Mouse (Mus musculus) heart, embryonic 14.5 days (tissue): Measurements from ENCODE around the gene Gm38100. TPM values are rescaled to one million over a fixed set of nuclear protein-coding genes. Genes with fewer than 3 reads are reported as not detected.

Source experiments
- ATAC-seq: fragments of 200-750 bp; cut with Nextera tagmentation; 2 replicates; pipeline ENCODE4 v1.8.0; 2017; ENCODE audit warnings: low read depth, moderate TSS enrichment; ENCODE audit not compliant: insufficient number of reproducible peaks, insufficient read depth, low FRiP score
- H3K27ac ChIP-seq, 2 experiments: fragments of 200-500 bp in 1 of 2; fragments of 300-500 bp in 1 of 2; sonication (generic) in 1 of 2; replicated peaks in 1 of 2; 2 replicates each; pipeline ENCODE4 v1.5.1; 2012 to 2014; ENCODE audit warnings: low read depth in 2 of 2, low read length in 2 of 2, control low read depth in 1 of 2, mild to moderate bottlenecking in 1 of 2, mixed read lengths in 1 of 2; ENCODE audit not compliant: control insufficient read depth in 1 of 2, insufficient read depth in 1 of 2
- H3K27me3 ChIP-seq: fragments of 300-500 bp; sonication (generic); 2 replicates; pipeline ENCODE4 v1.6.1; 2014; ENCODE audit warnings: mild to moderate bottlenecking, low read length, control low read depth; ENCODE audit not compliant: control insufficient read depth, insufficient read depth
- H3K36me3 ChIP-seq: fragments of 300-500 bp; sonication (generic); 2 replicates; pipeline ENCODE4 v1.6.1; 2014; ENCODE audit warnings: mild to moderate bottlenecking, control low read depth, low read length, mixed read lengths; ENCODE audit not compliant: control insufficient read depth, insufficient read depth
- H3K4me1 ChIP-seq, 2 experiments: fragments of 200-500 bp in 1 of 2; fragments of 300-500 bp in 1 of 2; sonication (generic) in 1 of 2; 2 replicates each; pipeline ENCODE4 v1.6.1; 2012 to 2014; ENCODE audit warnings: low read length in 2 of 2, control low read depth in 1 of 2, mixed read lengths in 1 of 2; ENCODE audit not compliant: control insufficient read depth in 2 of 2, insufficient read depth in 2 of 2
- H3K4me2 ChIP-seq: fragments of 300-500 bp; sonication (generic); 2 replicates; pipeline ENCODE4 v1.6.1; 2014; ENCODE audit warnings: mild to moderate bottlenecking, low read length
- H3K4me3 ChIP-seq, 2 experiments: fragments of 200-500 bp in 1 of 2; fragments of 300-500 bp in 1 of 2; sonication (generic) in 1 of 2; 2 replicates each; pipeline ENCODE4 v1.5.1; 2012 to 2014; ENCODE audit warnings: low read length in 2 of 2, mild to moderate bottlenecking in 2 of 2, control low read depth in 1 of 2, low read depth in 1 of 2, moderate library complexity in 1 of 2; ENCODE audit not compliant: control insufficient read depth in 1 of 2, insufficient read depth in 1 of 2
- H3K9ac ChIP-seq: fragments of 300-500 bp; sonication (generic); 2 replicates; pipeline ENCODE4 v1.6.1; 2014; ENCODE audit warnings: mild to moderate bottlenecking, low read length
- H3K9me3 ChIP-seq: fragments of 300-500 bp; sonication (generic); 2 replicates; pipeline ENCODE4 v1.6.1; 2016; ENCODE audit warnings: low read length, control low read depth; ENCODE audit not compliant: control insufficient read depth
- WGBS: fragments of 180-500 bp; shearing (Covaris S2); extraction: QIAGEN DNeasy Blood & Tissue Kit; methylation state at CpG from one replicate; pipeline ENCODE4 v1.1.7; 2014; 5-methylcytosine and 5-hydroxymethylcytosine counted together
- polyA plus RNA-seq: library from polyadenylated mRNA; unstranded; fragments of >200 nt; fragmentation: Nextera tagmentation; extraction: Ambion mirVana; gene quantifications from 2 replicates; pipeline ENCODE4 v1.2.1, GENCODE M21; 2014

Gm38100 gene
- polyA plus RNA-seq, 1 experiment from 2014 or later: 0.11 TPM

DNA sequence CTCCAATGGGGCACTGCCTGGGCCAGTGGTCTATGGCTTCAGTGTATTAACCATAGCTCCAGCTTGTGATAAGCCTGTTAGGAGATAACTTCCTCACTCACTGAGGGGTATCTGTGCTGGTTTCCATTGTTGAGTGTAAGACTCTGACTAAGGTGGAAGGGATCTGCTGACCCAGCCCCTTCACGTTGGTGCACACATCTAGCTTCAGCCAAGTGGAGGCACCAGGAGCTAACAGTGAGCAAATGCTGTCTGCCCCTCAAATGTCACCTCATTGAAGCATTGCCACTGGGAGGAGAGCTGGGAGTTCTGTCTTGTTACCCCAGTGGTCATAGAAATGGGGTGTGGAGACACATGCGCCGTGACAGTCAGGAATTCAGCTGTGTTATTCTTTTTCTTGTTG is 18.6 kb downstream of the Gm38100 start:
- Histone ChIP-seq H3K9me3 (no peaks in the 10 kb centered on the region), H3K4me1 (no peaks in the 10 kb centered on the region), H3K27ac (no peak overlapping the region), H3K4me2 (no peak overlapping the region), H3K4me3 (no peak overlapping the region), H3K9ac (no peak overlapping the region), H3K27me3 (peaks cover 3% of the 10 kb centered on the region; the same call in 1 of the 2 replicates), H3K36me3 (no peaks in the 10 kb centered on the region)
- 82% methylated on average over 3 of the region's 3 CpGs for WGBS
- no peak for ATAC-seq

GRCm38 (mm10) chr1:175943168-175943567 is 23.0 kb downstream of the Gm38100 start:
- H3K9me3 ChIP-seq: no peaks in the 10 kb centered on the region; the same call in 1 of the 2 replicates
- H3K4me2 ChIP-seq: no peak overlapping the region
- H3K9ac ChIP-seq: no peak overlapping the region
- WGBS: 78% methylated on average over 7 of the region's 7 CpGs
- H3K27ac ChIP-seq: no peak overlapping the region
- H3K36me3 ChIP-seq: no peaks in the 10 kb centered on the region
- no peak overlapping the region for H3K4me3 ChIP-seq
- ATAC-seq: no peak
- no peaks in the 10 kb centered on the region for H3K4me1 ChIP-seq
- no peaks in the 10 kb centered on the region for H3K27me3 ChIP-seq

DNA sequence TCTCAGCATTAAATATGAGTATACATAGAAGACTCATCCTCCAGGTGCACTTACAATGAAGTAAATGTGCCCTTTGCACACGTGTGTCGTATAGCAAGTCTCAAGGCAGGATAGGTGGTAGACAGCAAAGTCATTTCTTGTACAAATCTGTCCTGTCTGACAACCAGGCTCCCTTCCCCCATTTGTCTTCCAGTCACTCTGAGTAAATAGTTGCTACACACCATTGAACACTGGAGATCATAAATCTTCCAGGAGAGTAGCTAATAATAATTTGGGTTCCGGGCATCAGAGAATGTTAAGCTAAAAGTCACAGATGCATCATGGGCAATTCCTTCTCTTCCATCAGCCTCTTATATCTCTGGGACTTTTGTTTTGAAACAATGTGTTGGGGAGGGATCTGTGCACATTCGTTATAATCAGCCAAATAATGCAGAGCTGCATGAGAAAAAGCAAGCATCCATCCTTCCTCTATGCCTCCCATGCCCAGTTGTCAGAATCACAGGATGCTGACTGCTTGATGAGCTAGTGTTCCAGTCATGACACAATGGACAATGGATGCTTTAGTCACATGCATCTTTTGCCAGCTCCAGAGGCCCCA is 26.7 kb downstream of the Gm38100 start:
- H3K36me3 ChIP-seq: no peaks in the 10 kb centered on the region
- 75% methylated on average over 4 of the region's 4 CpGs for WGBS

GRCm38 (mm10) chr1:175950421-175950820 is 30.3 kb downstream of the Gm38100 start:
- ATAC-seq: no peak
- H3K27me3 ChIP-seq: no peaks in the 10 kb centered on the region

More for the DNA sequence above, 26.7 kb downstream of the Gm38100 start:
- H3K27ac ChIP-seq: no peak overlapping the region
- H3K9me3 ChIP-seq: no peaks in the 10 kb centered on the region; the same call in 1 of the 2 replicates
- H3K27me3 ChIP-seq: no peaks in the 10 kb centered on the region
- H3K4me1 ChIP-seq: no peaks in the 10 kb centered on the region
- no peak overlapping the region for H3K9ac ChIP-seq
- no peak overlapping the region for H3K4me3 ChIP-seq
- ATAC-seq: no peak
- H3K4me2 ChIP-seq: no peak overlapping the region

GRCm38 (mm10) chr1:175950851-175951250 is 30.7 kb downstream of the Gm38100 start:
- Histone ChIP-seq H3K4me3 (no peak overlapping the region), H3K27ac (no peak overlapping the region), H3K36me3 (no peaks in the 10 kb centered on the region), H3K4me2 (no peak overlapping the region), H3K9me3 (no peaks in the 10 kb centered on the region; the same call in 1 of the 2 replicates), H3K4me1 (no peaks in the 10 kb centered on the region), H3K9ac (no peak overlapping the region), H3K27me3 (no peaks in the 10 kb centered on the region)
- WGBS: 82% methylated on average over 2 of the region's 2 CpGs
- ATAC-seq: no peak

More at GRCm38 (mm10) chr1:175950421-175950820, 30.3 kb downstream of the Gm38100 start:
- H3K9ac ChIP-seq: no peak overlapping the region
- H3K27ac ChIP-seq: no peak overlapping the region
- 83% methylated on average over 3 of the region's 3 CpGs for WGBS
- H3K4me2 ChIP-seq: no peak overlapping the region
- H3K4me1 ChIP-seq: no peaks in the 10 kb centered on the region
- H3K36me3 ChIP-seq: no peaks in the 10 kb centered on the region
- H3K4me3 ChIP-seq: no peak overlapping the region
- H3K9me3 ChIP-seq: no peaks in the 10 kb centered on the region; the same call in 1 of the 2 replicates

DNA sequence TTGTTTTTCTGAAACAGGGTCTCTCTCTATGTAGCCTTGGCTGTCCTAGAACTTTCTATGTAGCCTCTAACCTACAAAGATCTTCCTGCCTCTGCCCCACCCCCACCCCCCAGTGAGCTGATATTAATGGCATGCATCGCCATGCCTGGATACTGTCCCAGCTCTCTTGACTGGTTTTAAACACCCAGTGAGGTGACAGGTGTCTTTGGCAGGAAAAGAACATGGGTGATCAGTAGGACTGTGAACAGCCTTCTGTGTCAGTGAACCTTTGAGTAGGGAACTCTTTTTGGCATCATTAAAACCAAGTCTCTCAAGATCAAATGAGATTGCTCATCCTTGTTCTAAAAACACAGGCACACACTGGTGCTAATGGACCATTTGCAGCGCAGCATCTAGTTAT is 41.7 kb downstream of the Gm38100 start:
- ATAC-seq: no peak
- Histone ChIP-seq H3K4me2 (no peak overlapping the region), H3K4me1 (no peaks in the 10 kb centered on the region), H3K9ac (no peak overlapping the region), H3K4me3 (no peak overlapping the region), H3K9me3 (no peaks in the 10 kb centered on the region), H3K27ac (no peak overlapping the region), H3K27me3 (no peaks in the 10 kb centered on the region), H3K36me3 (no peaks in the 10 kb centered on the region)
- 67% methylated on average over 2 of the region's 2 CpGs for WGBS

GRCm38 (mm10) chr1:175967004-175967745 is 47.0 kb downstream of the Gm38100 start:
- 89% methylated on average over 4 of the region's 5 CpGs for WGBS
- H3K27me3 ChIP-seq: no peaks in the 10 kb centered on the region
- no peak overlapping the region for H3K4me3 ChIP-seq
- no peak overlapping the region for H3K27ac ChIP-seq
- H3K9ac ChIP-seq: no peak overlapping the region
- H3K4me2 ChIP-seq: no peak overlapping the region
- no peaks in the 10 kb centered on the region for H3K9me3 ChIP-seq
- no peak for ATAC-seq
- no peaks in the 10 kb centered on the region for H3K4me1 ChIP-seq
- no peaks in the 10 kb centered on the region for H3K36me3 ChIP-seq
